8 mouse cellular contexts compared by ENCODE assay signal in the genomic region with DNA sequence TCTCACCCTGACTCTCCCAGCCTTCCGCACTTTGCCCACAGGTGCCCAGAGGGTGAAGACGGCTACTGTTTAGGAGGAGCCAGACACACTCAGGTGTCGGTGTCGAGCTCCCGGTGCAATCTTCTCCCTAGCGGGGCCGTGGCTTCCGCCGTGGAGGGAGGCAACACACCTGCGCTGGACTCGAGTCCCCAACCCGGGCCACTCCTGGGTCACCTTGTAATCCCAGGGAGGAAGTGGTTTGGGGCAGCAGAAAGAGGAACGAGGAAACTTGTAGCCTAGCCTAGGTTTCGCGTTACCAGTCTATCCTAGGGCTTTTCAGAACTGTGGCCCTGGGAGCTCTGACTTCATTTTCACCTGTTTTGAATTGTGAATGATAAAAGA. TPM values are rescaled to one million over a fixed set of nuclear protein-coding genes. Genes with fewer than 3 reads are reported as not detected.
DNase-seq lines count a peak whose midpoint lies in the region; ATAC-seq and TF ChIP-seq lines count a peak whose summit lies in the region.

No protein-coding gene starts in this region.

- no peaks in the 10 kb centered on the region for H3K9me3 ChIP-seq in embryonic facial prominence, embryonic 15.5 days (replicated peaks)
- no peaks in the 10 kb centered on the region for H3K9me3 ChIP-seq in kidney, postnatal 0 days (replicated peaks; ENCODE audit: low read length)

- peak in 1 of 2 experiments; percentile 28 for DNase-seq in spleen, adult 2 months (ENCODE audit: low read depth in 1 of 2, low spot score in 2 of 2)
- DNase-seq in spleen, adult 12 weeks (ENCODE audit: low spot score) = no peak
- DNase-seq in kidney, postnatal 0 days (ENCODE audit: low spot score) = no peak
- DNase-seq in left cerebral cortex, postnatal 4 days = no peak
- no peak for DNase-seq in testis, postnatal 10 days (ENCODE audit: low spot score)
- DNase-seq in cerebellum, adult 8-10 months = no peak

- no peak for TF ChIP-seq CTCF in spleen, adult 2 months (IDR thresholded peaks at IDR 0.05; ENCODE audit: extremely low read depth, insufficient read depth, insufficient read length, insufficient replicate concordance)
- no peak for TF ChIP-seq CTCF in kidney, postnatal 0 days (IDR thresholded peaks at IDR 0.05; ENCODE audit: low read depth)

- H3K4me1 ChIP-seq in spleen, adult 2 months (ENCODE audit: control insufficient read depth, insufficient read depth, insufficient read length) = peaks cover 16% of the 10 kb centered on the region
- 0 out of 2 replicates have a peak, but pooled peaks cover 6% of the 10 kb centered on the region for H3K4me1 ChIP-seq in embryonic facial prominence, embryonic 15.5 days
- H3K4me1 ChIP-seq in kidney, postnatal 0 days (replicated peaks; ENCODE audit: insufficient read depth, low read length) = no peaks in the 10 kb centered on the region

- no peak overlapping the region for H3K9ac ChIP-seq in embryonic facial prominence, embryonic 15.5 days
- H3K9ac ChIP-seq in kidney, postnatal 0 days (ENCODE audit: low read depth, low read length) = peak overlapping the region; percentile 56

- no peak overlapping the region for H3K27ac ChIP-seq in spleen, adult 2 months (ENCODE audit: insufficient read depth, low read length)
- H3K27ac ChIP-seq in embryonic facial prominence, embryonic 15.5 days (replicated peaks) = peak overlapping the region; percentile 1; the same call in 1 of the 2 replicates
- H3K27ac ChIP-seq in kidney, postnatal 0 days = peak overlapping the region; percentile 69
- 0 out of 2 replicates have a peak overlapping the region, but pooled peaks have one; percentile 3 for H3K27ac ChIP-seq in macrophage

- H3K4me3 ChIP-seq in spleen, adult 2 months (ENCODE audit: extremely low read depth, insufficient read depth, insufficient read length) = peak overlapping the region; percentile 94
- peak overlapping the region; percentile 51 for H3K4me3 ChIP-seq in embryonic facial prominence, embryonic 15.5 days (replicated peaks)
- H3K4me3 ChIP-seq in kidney, postnatal 0 days (replicated peaks; ENCODE audit: low read depth, low read length) = peak overlapping the region; percentile 54
- H3K4me3 ChIP-seq in macrophage (ENCODE audit: inconsistent target) = peak overlapping the region; percentile 43

- WGBS in spleen, adult 2 months = 2% methylated on average over 15 of the region's 15 CpGs
- WGBS in embryonic facial prominence, embryonic 15.5 days = under 1% methylated on average over 15 of the region's 15 CpGs
- WGBS in kidney, postnatal 0 days = 3% methylated on average over 15 of the region's 15 CpGs
- 1% methylated on average over 15 of the region's 15 CpGs for WGBS in macrophage (ENCODE audit: missing documents)

- H3K36me3 ChIP-seq in spleen, adult 2 months (ENCODE audit: control insufficient read depth, insufficient read depth, low read length) = no peaks in the 10 kb centered on the region
- H3K36me3 ChIP-seq in embryonic facial prominence, embryonic 15.5 days = no peaks in the 10 kb centered on the region
- no peaks in the 10 kb centered on the region for H3K36me3 ChIP-seq in kidney, postnatal 0 days (ENCODE audit: insufficient read depth, low read length)
- H3K36me3 ChIP-seq in macrophage (ENCODE audit: inconsistent target) = no peaks in the 10 kb centered on the region

- 0 out of 2 replicates have a peak, but pooled peaks have one; percentile 6 for ATAC-seq in embryonic facial prominence, embryonic 15.5 days (ENCODE audit: insufficient number of reproducible peaks, low FRiP score, low TSS enrichment, low read depth)
- ATAC-seq in kidney, postnatal 0 days (replicated peaks; ENCODE audit: low FRiP score, low read depth) = peak; percentile 44

- TF ChIP-seq POLR2A in spleen, adult 2 months (IDR thresholded peaks at IDR 0.05; ENCODE audit: low read depth, low read length) = no peak

- no peaks in the 10 kb centered on the region for H3K27me3 ChIP-seq in spleen, adult 2 months (ENCODE audit: control insufficient read depth, insufficient read depth, low read length)
- peaks cover 44% of the 10 kb centered on the region for H3K27me3 ChIP-seq in embryonic facial prominence, embryonic 15.5 days
- no peaks in the 10 kb centered on the region for H3K27me3 ChIP-seq in kidney, postnatal 0 days (ENCODE audit: insufficient read depth, low read length)

- H3K79me2 ChIP-seq in macrophage (ENCODE audit: inconsistent target) = no peaks in the 10 kb centered on the region

- intact Hi-C loops in left cerebral cortex, postnatal 4 days (cut with DNase I) = no loop called here

- H3K4me2 ChIP-seq in embryonic facial prominence, embryonic 15.5 days (replicated peaks) = peak overlapping the region; percentile 93
- H3K4me2 ChIP-seq in kidney, postnatal 0 days (ENCODE audit: low read length) = peak overlapping the region; percentile 84

RNA-seq across cellular contexts. Expression of gene Ptpn18, which starts 0.5 kb away (rescaled TPM):
- polyA plus RNA-seq in spleen, adult 2 months (2012; rRNA removed) = 587 and 1,136 TPM in 2 replicates
- polyA plus RNA-seq in embryonic facial prominence, embryonic 15.5 days (2015; fragmentation: Nextera tagmentation; extraction: Ambion mirVana) = 19.3 and 21.0 TPM in 2 replicates
- 29.0 and 33.9 TPM in 2 replicates for polyA plus RNA-seq in kidney, postnatal 0 days (2015; fragmentation: Nextera tagmentation; extraction: Ambion mirVana)
- 100 to 1,000 TPM in 1 of 26 experiments, 10 to 100 TPM in 19, 1 to 10 TPM in 6; 5.1 to 103 (median 27.0) TPM for total RNA-seq in macrophage (2018; cell fraction: chromatin; rRNA removed)
- 100 to 1,000 TPM; 104 to 196 (median 155) TPM for total RNA-seq in macrophage (2018; cell fraction: cytosol; rRNA removed)
- total RNA-seq in macrophage (2018; cell fraction: nucleus; rRNA removed) = 10 to 100 TPM; 15.2 to 72.0 (median 34.0) TPM
- 43.6 to 172 TPM (median 169 TPM) in 3 replicates for polyA plus RNA-seq in macrophage (2018)
- 1 to 10 TPM; 3.4 to 4.0 TPM for total RNA-seq in left cerebral cortex, postnatal 4 days (2021)

RNA-seq across cellular contexts. Expression of gene Imp4, which starts 20.4 kb away (rescaled TPM):
- 40.7 and 49.2 TPM in 2 replicates for polyA plus RNA-seq in spleen, adult 2 months (2012; rRNA removed)
- polyA plus RNA-seq in embryonic facial prominence, embryonic 15.5 days (2015; fragmentation: Nextera tagmentation; extraction: Ambion mirVana) = 69.0 and 69.7 TPM in 2 replicates
- 74.9 and 80.9 TPM in 2 replicates for polyA plus RNA-seq in kidney, postnatal 0 days (2015; fragmentation: Nextera tagmentation; extraction: Ambion mirVana)
- 10 to 100 TPM in 23 of 26 experiments, 1 to 10 TPM in 3; 8.6 to 34.8 (median 20.0) TPM for total RNA-seq in macrophage (2018; cell fraction: chromatin; rRNA removed)
- 10 to 100 TPM; 19.7 to 39.7 (median 30.6) TPM for total RNA-seq in macrophage (2018; cell fraction: cytosol; rRNA removed)
- 10 to 100 TPM; 12.2 to 31.7 (median 17.3) TPM for total RNA-seq in macrophage (2018; cell fraction: nucleus; rRNA removed)
- polyA plus RNA-seq in macrophage (2018) = 28.5 to 54.8 TPM (median 40.6 TPM) in 3 replicates
- 10 to 100 TPM; 30.5 to 36.7 TPM for total RNA-seq in left cerebral cortex, postnatal 4 days (2021)

RNA-seq across cellular contexts. Expression of gene Ccdc115, which starts 20.6 kb away (rescaled TPM):
- polyA plus RNA-seq in spleen, adult 2 months (2012; rRNA removed) = 19.2 and 25.7 TPM in 2 replicates
- 57.3 and 58.4 TPM in 2 replicates for polyA plus RNA-seq in embryonic facial prominence, embryonic 15.5 days (2015; fragmentation: Nextera tagmentation; extraction: Ambion mirVana)
- polyA plus RNA-seq in kidney, postnatal 0 days (2015; fragmentation: Nextera tagmentation; extraction: Ambion mirVana) = 42.7 and 42.8 TPM in 2 replicates
- total RNA-seq in macrophage (2018; cell fraction: chromatin; rRNA removed) = 10 to 100 TPM in 17 of 26 experiments, 1 to 10 TPM in 9; 3.7 to 37.4 (median 15.7) TPM
- 10 to 100 TPM; 16.6 to 50.3 (median 38.0) TPM for total RNA-seq in macrophage (2018; cell fraction: cytosol; rRNA removed)
- total RNA-seq in macrophage (2018; cell fraction: nucleus; rRNA removed) = 10 to 100 TPM in 22 of 26 experiments, 1 to 10 TPM in 4; 8.3 to 41.2 (median 16.2) TPM
- 47.2 to 87.1 TPM (median 69.5 TPM) in 3 replicates for polyA plus RNA-seq in macrophage (2018)
- total RNA-seq in left cerebral cortex, postnatal 4 days (2021) = 10 to 100 TPM; 22.5 to 29.0 TPM

RNA-seq across cellular contexts. Expression of gene Prss39, which starts 38.2 kb away (rescaled TPM):
- 0.12 TPM in 1 of 2 replicates, not detected in the other for polyA plus RNA-seq in spleen, adult 2 months (2012; rRNA removed)
- polyA plus RNA-seq in embryonic facial prominence, embryonic 15.5 days (2015; fragmentation: Nextera tagmentation; extraction: Ambion mirVana) = not detected in 2 replicates
- not detected in 2 replicates for polyA plus RNA-seq in kidney, postnatal 0 days (2015; fragmentation: Nextera tagmentation; extraction: Ambion mirVana)
- total RNA-seq in macrophage (2018; cell fraction: chromatin; rRNA removed) = under 1 TPM in 4 of 26 experiments, not detected in 22; 0.59 to 0.79 (median 0.71) TPM
- total RNA-seq in macrophage (2018; cell fraction: cytosol; rRNA removed) = under 1 TPM in 1 of 26 experiments, not detected in 25; 0.10 TPM
- total RNA-seq in macrophage (2018; cell fraction: nucleus; rRNA removed) = under 1 TPM in 3 of 26 experiments, not detected in 23; 0.56 to 0.65 (median 0.59) TPM
- polyA plus RNA-seq in macrophage (2018) = not detected in 3 replicates
- not detected for total RNA-seq in left cerebral cortex, postnatal 4 days (2021)

Comparison
In these comparisons a context has a peak if more than half of its experiments do, and no peak if none do; other contexts are left out.
1. H3K4me3 ChIP-seq: peak in every context shown above with its lines; median percentile 94 in spleen, adult 2 months; 54 in kidney, postnatal 0 days; 51 in embryonic facial prominence, embryonic 15.5 days; 43 in macrophage.